Mouse (Mus musculus) adrenal gland, adult 18-20 months (tissue): Measurements from ENCODE around the gene Skap1. TPM values are rescaled to one million over a fixed set of nuclear protein-coding genes. Genes with fewer than 3 reads are reported as not detected.

Experiments
- DNase-seq, 2 experiments: peaks; one replicate each; pipeline ENCODE4 v3.0.0; 2021 to 2022; ENCODE audit warnings: low spot score in 2 of 2
- total RNA-seq, 2 experiments: library from RNA; stranded (reverse); gene quantifications; 1 replicate in 1 of 2; 2 replicates in 1 of 2; pipeline ENCODE4 v1.2.3; 2021

Skap1 gene
- total RNA-seq, 2 experiments from 2014 or later = 7.6 to 8.8 TPM

DNA sequence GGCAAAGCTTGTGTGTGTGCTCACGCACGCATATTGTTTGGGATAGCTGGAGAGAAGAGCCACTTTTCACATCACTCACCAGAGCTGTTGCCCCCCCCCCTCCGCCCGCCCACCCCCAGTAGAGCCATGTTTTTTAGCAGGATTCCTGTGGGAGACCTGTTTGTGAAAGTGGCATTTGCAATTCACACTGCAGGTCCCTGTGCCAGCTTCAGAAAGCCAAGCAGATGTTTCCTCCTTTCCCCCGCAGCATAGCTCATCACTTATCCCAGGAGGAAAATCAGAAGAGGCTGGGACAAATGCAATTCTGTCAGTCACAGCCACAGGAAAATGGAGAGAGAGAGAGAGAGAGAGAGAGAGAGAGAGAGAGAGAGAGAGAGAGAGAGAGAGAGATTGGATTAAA is 155.2 kb downstream of the Skap1 start:
- no peak for DNase-seq

DNA sequence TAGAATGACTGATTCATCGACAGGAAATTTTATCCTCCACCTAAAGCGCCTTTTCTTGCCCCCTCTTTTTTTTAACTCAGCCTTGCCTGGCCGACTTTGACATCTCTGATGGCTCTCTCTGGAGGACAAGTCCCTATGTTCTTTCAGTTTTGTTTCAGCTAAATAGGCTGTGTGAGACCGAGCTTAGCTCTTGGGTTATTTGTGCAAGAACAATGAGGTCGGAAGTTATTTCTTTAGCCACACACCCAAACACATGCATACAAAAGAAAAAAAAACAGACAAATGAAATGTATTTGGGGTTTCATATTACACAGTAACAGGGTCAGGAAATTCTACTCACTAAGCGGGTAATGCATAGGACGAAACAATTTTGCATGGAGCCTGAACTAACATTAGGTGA is 155.6 kb downstream of the Skap1 start:
- no peak for DNase-seq

DNA sequence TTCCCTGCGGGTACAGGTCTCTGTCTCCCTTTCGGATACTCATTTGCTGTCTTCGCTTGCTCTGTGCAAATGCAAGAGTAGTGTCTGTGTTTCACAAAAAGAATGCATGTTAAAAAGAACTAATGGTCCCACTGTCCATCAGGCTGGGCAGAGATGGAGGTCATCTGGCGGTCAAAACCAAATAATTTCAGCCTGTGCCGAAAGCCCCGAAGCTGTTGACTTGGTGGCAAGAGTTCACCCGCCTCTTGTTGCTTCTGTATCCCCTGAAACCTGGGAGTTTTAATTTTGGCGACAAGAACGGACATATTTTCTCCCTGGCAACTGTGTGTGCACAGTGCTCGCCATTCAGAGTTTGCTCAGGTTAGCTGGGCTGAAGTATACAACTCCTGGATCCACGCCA is 156.3 kb downstream of the Skap1 start:
- DNase-seq = peak in 1 of 2 experiments; percentile 19

- peak; percentile 84 to 90 for DNase-seq
Observed at GRCm38 (mm10) chr11:96621167-96621566, 156.8 kb downstream of the Skap1 start.

DNA sequence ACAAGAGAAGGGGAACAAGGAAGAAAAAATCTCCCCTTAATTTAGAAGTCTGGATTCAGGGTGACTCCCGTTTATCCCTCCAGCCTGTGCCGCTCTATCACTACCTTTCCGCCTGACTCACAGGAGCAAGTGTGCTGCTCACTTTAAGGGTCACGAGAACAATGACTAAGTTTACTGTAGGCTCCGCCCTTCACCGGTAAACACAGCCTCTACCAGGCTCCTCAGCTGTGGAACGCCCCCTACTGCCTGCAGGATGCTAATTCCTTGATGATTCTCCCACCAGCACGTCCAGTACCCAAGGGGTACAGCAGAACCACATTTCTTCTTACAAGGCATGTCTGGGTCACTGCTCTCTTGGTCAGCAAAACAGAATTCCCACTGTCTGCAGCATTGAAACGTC is 158.4 kb downstream of the Skap1 start:
- DNase-seq = peak; percentile 58 to 66

DNA sequence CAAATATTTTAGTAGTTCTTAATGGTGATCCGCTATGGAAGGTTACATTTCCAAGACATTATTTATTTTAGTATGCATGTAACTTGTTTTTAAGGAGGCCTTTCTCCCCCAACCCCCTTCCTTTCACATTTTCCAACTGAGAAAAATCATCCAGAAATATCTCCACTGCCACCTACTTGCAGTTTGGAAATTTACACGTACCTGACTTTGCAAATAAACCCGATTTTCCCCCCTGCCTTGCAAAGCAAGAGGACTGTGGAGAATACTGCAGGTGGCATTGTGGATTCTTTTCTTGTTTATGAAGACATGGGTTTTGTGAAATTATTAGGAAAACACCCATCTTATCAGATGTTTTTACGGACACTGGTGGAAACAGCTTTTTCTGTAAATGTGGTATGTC is 160.0 kb downstream of the Skap1 start:
- DNase-seq = no peak

GRCm38 (mm10) chr11:96629775-96630174 is 165.4 kb downstream of the Skap1 start:
- no peak for DNase-seq

DNA sequence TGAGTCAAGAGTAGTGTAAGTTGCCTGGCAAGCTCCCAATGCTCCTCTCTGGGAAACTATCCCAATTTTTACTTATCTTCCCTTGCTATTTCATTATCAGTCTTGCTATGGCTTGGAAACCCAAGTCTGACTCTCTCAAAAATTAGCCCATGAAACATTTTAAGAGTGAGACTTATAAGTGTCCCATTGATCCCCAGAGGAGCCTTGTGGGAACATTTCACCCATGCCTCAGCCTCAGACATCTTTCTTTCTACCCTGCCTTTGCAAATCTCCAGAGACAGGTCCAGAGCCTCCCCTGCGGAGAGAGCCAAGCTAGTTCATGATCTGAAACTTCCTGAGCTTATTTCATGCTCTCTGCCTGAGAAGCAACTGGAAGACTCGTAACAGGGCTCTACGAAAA is 167.1 kb downstream of the Skap1 start:
- DNase-seq = no peak

DNA sequence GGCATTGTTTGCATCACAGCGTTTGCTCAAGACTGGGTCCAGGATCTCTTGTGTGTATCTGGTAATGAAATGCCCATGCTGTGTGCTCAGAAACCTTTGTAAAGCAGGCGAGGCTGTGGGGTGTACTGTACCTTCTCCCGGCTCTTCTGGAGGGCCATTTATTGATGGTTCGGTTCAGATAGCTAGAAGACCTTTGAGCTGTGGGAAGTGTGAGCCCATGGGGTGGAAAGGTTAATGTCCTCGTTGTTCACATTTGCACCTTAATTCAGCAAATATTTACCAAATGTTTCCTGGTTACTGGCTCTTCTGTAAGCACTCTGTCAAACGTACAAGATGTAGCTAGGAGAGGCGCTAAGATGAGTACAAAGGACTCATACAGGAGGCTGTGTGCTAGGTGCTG is 173.5 kb downstream of the Skap1 start:
- no peak for DNase-seq

GRCm38 (mm10) chr11:96639805-96640204 is 175.4 kb downstream of the Skap1 start:
- no peak for DNase-seq

- DNase-seq = no peak
Observed at GRCm38 (mm10) chr11:96642173-96643140, 178.1 kb downstream of the Skap1 start.

- DNase-seq = no peak
Observed at GRCm38 (mm10) chr11:96644969-96645368, 180.6 kb downstream of the Skap1 start.

DNA sequence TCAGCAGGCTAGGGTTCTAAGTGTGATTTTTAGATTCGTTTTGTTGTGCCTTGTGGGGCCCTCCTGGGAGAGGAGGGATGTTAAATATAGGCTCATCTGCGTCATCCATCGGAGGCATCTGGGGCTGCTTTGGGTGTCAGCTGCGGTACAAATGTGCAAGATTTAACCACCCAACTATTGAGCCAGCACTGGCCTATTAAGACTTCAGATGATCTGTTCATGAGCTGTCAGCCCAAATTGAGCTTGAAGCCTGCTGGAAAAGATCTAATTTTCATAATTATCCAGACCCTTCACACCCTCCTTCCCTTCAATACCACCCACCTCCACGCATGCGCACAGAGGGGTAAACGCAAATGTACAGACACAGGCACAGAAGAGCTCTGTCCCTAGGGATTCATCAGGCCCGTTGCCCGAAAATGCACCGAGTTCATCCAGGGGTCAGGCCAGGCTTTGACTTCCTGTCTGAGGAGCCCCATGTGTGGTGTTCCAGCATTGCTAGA is 181.2 kb downstream of the Skap1 start:
- peak; percentile 17 to 50 for DNase-seq

- no peak for DNase-seq
Observed at GRCm38 (mm10) chr11:96651848-96652247, 187.5 kb downstream of the Skap1 start.

- no peak for DNase-seq
Observed at GRCm38 (mm10) chr11:96653867-96654266, 189.5 kb downstream of the Skap1 start.

DNA sequence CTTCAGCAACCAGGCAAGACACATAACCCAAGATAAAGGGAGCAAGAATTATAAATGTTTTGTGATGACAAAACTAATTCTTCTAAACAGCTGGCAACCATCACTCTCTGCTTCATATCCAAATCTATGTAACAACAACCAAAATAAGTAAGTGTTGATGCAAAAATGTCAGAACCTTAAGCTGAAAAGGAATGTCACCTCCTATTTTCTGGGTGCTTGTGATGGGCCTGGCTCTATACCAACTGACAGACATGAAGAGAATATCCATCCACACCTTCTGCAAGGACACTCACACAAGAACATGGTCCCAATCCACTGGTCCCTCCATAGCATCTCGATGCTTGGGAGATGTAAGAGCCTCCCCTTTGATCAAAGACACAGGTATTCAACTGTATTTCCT is 194.0 kb downstream of the Skap1 start:
- no peak for DNase-seq

- no peak for DNase-seq
Observed at GRCm38 (mm10) chr11:96666924-96667323, 202.5 kb downstream of the Skap1 start.

GRCm38 (mm10) chr11:96668367-96668766 is 204.0 kb downstream of the Skap1 start:
- DNase-seq = no peak

- peak; percentile 21 to 35 for DNase-seq
Observed at GRCm38 (mm10) chr11:96673792-96674191, 209.4 kb downstream of the Skap1 start.

DNA sequence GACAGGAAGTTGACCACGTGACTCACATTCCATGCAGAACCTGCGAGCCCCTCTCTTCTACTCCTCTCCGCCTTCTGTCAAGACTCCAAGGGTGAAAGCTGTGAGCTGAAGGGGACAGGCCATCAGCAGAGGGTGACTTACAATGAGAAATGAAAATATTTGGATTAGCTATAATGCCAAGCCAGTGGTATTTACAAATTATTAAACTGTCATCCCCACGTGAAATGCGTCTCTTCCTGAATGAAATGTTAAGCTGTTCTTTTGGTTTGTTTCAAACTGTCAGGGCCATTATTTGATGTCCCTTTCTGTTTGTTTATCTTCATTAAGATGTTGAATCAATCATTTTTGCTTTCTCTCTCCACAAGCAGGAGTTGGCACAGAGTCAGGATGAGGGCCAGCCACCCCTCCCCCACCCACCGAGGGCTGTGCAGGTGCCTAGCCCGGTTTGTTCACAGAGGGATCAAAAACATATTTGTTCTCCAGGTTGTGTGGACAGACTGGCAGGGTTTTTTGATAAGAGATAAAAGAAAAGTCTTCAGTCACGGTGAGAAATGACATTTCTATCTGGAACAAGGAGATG is 210.5 kb downstream of the Skap1 start:
- DNase-seq = no peak

GRCm38 (mm10) chr11:96678026-96678425 is 213.6 kb downstream of the Skap1 start:
- no peak for DNase-seq

- DNase-seq = no peak
Observed at GRCm38 (mm10) chr11:96679026-96679425, 214.6 kb downstream of the Skap1 start.
